Mouse (Mus musculus) forebrain, embryonic 11.5 days (tissue): Measurements from ENCODE around the gene Dnase2a. TPM values are rescaled to one million over a fixed set of nuclear protein-coding genes. Genes with fewer than 3 reads are reported as not detected.

Experiments
- ATAC-seq: fragments of 200-750 bp; cut with Nextera tagmentation; replicated peaks from 2 replicates; pipeline ENCODE4 v1.8.0; 2017; ENCODE audit warnings: moderate TSS enrichment; ENCODE audit not compliant: low FRiP score
- DNase-seq: peaks from one replicate; pipeline ENCODE4 v3.0.0-alpha.2; 2017; ENCODE audit warnings: low spot score
- H3K27ac ChIP-seq: fragments of 300-500 bp; sonication (generic); 2 replicates; pipeline ENCODE4 v1.5.1; 2014; ENCODE audit warnings: low read depth, low read length
- H3K27me3 ChIP-seq: fragments of 300-500 bp; sonication (generic); 2 replicates; pipeline ENCODE4 v1.6.1; 2014; ENCODE audit warnings: mild to moderate bottlenecking, low read length, mixed read lengths; ENCODE audit not compliant: control insufficient read depth, insufficient read depth
- H3K36me3 ChIP-seq: fragments of 300-500 bp; sonication (generic); 2 replicates; pipeline ENCODE4 v1.6.1; 2014; ENCODE audit warnings: mild to moderate bottlenecking, low read length, moderate library complexity, mixed read lengths; ENCODE audit not compliant: control insufficient read depth, insufficient read depth
- H3K4me1 ChIP-seq: fragments of 300-500 bp; sonication (generic); replicated peaks from 2 replicates; pipeline ENCODE4 v1.6.1; 2014; ENCODE audit warnings: low read length, mixed read lengths; ENCODE audit not compliant: control insufficient read depth, insufficient read depth
- H3K4me2 ChIP-seq: fragments of 300-500 bp; sonication (generic); 2 replicates; pipeline ENCODE4 v1.6.1; 2014; ENCODE audit warnings: low read depth, mild to moderate bottlenecking, low read length, moderate library complexity, mixed read lengths; ENCODE audit not compliant: severe bottlenecking
- H3K4me3 ChIP-seq: fragments of 300-500 bp; sonication (generic); 2 replicates; pipeline ENCODE4 v1.5.1; 2014; ENCODE audit warnings: low read depth, low read length
- H3K9ac ChIP-seq: fragments of 300-500 bp; sonication (generic); 2 replicates; pipeline ENCODE4 v1.6.1; 2014; ENCODE audit warnings: low read length
- H3K9me3 ChIP-seq: fragments of 300-500 bp; sonication (generic); 2 replicates; pipeline ENCODE4 v1.6.1; 2016; ENCODE audit warnings: low read length, mixed read lengths; ENCODE audit not compliant: control insufficient read depth
- WGBS: fragments of 180-500 bp; shearing (Covaris S2); extraction: QIAGEN DNeasy Blood & Tissue Kit; methylation state at CpG from one replicate; pipeline ENCODE4 v1.1.7; 2014; 5-methylcytosine and 5-hydroxymethylcytosine counted together
- polyA plus RNA-seq: library from polyadenylated mRNA; unstranded; fragments of >200 nt; fragmentation: Nextera tagmentation; extraction: Ambion mirVana; gene quantifications from 2 replicates; pipeline ENCODE4 v1.2.1, GENCODE M21; 2014

The Dnase2a gene
- polyA plus RNA-seq, 1 experiment from 2014 or later = 7.2 TPM

DNA sequence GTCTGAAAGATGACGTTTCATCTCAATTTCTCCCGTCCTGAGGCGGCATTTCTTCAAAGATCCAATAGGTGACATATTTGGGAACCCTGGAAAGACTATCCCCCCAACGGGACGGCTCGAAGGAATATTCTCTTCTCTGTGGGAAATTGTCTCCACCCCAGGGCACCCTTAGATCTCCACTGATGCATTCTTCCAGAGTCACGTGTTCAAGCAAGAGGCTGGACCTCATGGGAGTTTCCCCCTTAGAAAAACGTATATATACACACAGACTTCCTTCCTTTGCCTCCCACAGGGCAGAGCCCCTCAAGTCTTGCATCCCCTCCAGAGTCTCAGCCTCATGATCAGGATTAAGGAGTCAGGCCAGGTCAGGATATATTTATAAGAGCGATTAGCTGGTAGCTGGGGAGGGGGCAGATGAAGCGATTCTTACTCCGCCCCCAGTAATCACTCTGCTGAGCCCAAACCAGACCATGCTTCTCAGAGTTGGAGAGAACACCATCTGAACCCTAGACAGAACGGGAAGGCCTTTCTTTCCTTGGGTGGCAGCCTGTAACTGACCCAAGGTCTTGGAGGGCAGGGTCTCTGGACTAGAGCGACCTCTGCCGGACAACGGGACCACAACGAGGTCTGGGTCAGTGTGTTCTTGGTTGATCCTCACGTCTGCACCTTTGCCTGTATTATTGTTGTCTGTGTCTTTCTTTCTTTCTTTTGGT lies 38.3 kb downstream of the Dnase2a start, which contains the start of gene Rtbdn:
Gene Rtbdn, plus strand, starts transcription at position 464 of the 713 bp plus-strand sequence.
- DNase-seq (peak; percentile 71), ATAC-seq (no peak)
- peak within 1 kb of the TSS; percentile 86 for H3K4me2 ChIP-seq
- H3K36me3 ChIP-seq = no peaks in the 10 kb centered on the region
- peak within 1 kb of the TSS; percentile 57 for H3K4me3 ChIP-seq
- no peak within 1 kb of the TSS for H3K27ac ChIP-seq
- peaks cover 18% of the 10 kb centered on the region for H3K4me1 ChIP-seq
- H3K27me3 ChIP-seq = peaks cover 39% of the 10 kb centered on the region
- peak within 1 kb of the TSS; percentile 57 for H3K9ac ChIP-seq
- 7% methylated on average over 17 of the region's 17 CpGs for WGBS
- no peaks in the 10 kb centered on the region for H3K9me3 ChIP-seq

DNA sequence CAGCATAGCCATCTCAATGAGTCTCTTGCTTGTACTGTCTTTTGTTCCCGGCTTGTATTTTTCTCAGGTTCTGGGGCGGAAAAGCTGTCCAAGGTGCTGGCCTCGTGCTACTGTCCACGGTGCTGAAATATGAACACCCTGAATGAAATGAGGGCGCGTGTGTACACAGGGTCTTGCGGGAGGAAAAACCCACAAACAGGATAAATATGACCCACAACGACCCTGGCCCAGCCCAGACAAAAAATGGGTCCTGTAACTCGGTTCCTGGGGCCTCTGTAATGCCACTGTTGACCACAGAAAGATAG lies 38.8 kb downstream of the Dnase2a start:
- no peak overlapping the region for H3K4me2 ChIP-seq
- no peak for ATAC-seq

DNA sequence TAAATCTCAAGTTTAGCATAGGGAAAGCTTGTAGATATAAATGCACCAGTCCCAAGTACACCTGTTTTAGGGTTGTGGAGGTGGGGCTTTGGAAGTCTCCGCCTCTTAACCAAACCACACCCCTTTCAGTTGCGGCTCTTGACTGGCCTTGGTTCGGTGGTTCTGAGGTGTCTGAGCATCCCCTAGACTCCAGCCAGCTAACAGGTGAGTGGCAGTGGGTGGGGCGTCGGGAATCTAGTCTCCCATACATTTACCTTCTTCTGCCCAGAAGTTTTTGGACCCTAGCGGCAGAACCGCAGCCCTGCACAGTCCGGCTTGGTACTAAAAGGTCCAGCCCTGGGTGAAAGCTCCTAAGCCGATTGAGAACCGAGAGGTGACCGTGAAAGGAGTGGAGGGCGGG lies 41.4 kb downstream of the Dnase2a start:
- peaks cover 35% of the 10 kb centered on the region for H3K27me3 ChIP-seq
- H3K4me1 ChIP-seq = peaks cover 11% of the 10 kb centered on the region
- H3K4me2 ChIP-seq = no peak overlapping the region
- DNase-seq (no peak), ATAC-seq (no peak)
- no peak overlapping the region for H3K27ac ChIP-seq
- H3K4me3 ChIP-seq = no peak overlapping the region
- H3K36me3 ChIP-seq = no peaks in the 10 kb centered on the region
- WGBS = 19% methylated on average over 12 of the region's 12 CpGs
- no peak overlapping the region for H3K9ac ChIP-seq
- H3K9me3 ChIP-seq = no peaks in the 10 kb centered on the region

More for the DNA sequence above, 38.8 kb downstream of the Dnase2a start:
- no peaks in the 10 kb centered on the region for H3K36me3 ChIP-seq
- no peaks in the 10 kb centered on the region for H3K9me3 ChIP-seq
- H3K27me3 ChIP-seq = peaks cover 39% of the 10 kb centered on the region
- H3K9ac ChIP-seq = no peak overlapping the region
- peaks cover 18% of the 10 kb centered on the region for H3K4me1 ChIP-seq
- WGBS = 16% methylated on average over 9 of the region's 9 CpGs
- no peak overlapping the region for H3K27ac ChIP-seq
- H3K4me3 ChIP-seq = no peak overlapping the region
- no peak for DNase-seq

DNA sequence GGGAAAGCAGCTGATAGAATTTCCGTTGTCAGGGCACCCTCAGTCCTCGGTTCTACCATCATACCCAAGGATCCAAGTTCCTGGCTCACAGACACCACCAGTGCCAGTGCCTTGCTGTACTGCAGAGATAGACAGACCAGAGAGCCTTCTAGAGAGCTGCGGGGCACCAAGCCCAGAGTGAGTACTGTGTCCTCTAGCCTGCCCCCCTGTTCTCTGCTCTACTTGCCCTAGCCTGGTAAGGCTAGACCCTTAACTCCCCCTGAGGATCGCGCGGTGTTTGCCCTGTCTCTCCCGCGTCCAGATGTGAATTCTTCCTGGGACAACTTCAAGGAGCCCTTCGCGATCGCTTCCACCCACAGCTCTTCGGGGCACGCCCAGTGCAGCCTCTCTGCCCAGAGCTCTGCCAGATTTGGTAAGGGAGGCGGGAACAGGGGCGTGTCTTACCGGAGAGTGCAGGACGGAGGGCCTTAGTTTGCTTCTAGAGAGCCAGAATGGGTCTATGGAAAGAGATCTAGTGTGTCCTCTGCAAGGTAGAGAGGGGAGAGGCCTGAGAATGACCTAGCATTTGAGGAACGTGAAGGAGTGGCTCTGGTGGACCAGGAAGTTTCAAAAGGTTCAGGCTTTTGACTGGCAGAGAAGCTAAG lies 44.4 kb downstream of the Dnase2a start:
- Histone ChIP-seq H3K4me3 (no peak overlapping the region), H3K36me3 (no peaks in the 10 kb centered on the region), H3K9ac (no peak overlapping the region), H3K4me2 (no peak overlapping the region), H3K4me1 (no peaks in the 10 kb centered on the region), H3K9me3 (no peaks in the 10 kb centered on the region), H3K27ac (no peak overlapping the region), H3K27me3 (peaks cover 12% of the 10 kb centered on the region; the same call in 1 of the 2 replicates)
- ATAC-seq = no peak
- WGBS = 9% methylated on average over 18 of the region's 18 CpGs
- no peak for DNase-seq

DNA sequence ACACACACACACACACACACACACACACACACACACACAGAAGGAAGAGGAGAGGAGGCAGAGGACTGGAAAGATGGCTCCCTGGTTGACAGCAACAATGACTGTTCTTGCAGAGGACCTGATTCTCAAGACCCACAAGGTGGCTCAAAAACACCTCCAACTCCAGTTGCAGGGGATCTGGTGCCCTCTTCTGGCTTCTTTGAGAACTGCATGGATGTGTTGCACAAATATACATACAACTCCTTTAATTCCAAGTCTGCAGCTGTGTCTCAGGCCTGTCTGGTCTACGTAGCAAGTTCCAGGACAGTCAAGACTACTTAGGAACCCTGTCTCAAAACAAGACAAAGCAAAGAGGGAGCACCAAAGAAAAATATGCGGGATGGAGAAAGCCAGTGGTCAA lies 48.4 kb downstream of the Dnase2a start:
- DNase-seq (peak; percentile 86), ATAC-seq (no peak)
- Histone ChIP-seq H3K9ac (no peak overlapping the region), H3K27ac (no peak overlapping the region), H3K4me3 (no peak overlapping the region), H3K36me3 (peaks cover 4% of the 10 kb centered on the region; the same call in 1 of the 2 replicates), H3K4me1 (no peaks in the 10 kb centered on the region), H3K4me2 (no peak overlapping the region), H3K27me3 (peaks cover 8% of the 10 kb centered on the region; the same call in 1 of the 2 replicates), H3K9me3 (no peaks in the 10 kb centered on the region)
- 50% methylated on average over 2 of the region's 2 CpGs for WGBS

DNA sequence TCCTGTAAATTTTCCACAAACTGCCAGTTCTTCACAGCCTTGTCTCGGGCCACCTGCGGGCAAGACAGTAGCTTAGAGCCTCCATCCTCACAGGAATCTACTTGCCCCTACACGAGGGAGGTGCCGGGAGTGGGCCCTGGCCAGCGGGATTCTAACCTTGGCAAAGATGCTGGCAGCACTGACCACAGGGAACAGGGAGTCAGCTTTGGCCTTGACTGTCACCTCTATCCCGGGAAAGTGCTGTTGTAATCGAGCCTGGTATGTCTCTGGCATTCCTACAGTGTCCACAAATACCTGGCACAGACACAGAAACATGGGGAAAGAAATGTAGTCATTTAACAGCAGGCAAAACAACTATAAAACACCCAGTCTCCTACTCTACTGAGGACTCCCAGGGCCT lies 51.5 kb downstream of the Dnase2a start:
- WGBS = 93% methylated on average over 7 of the region's 7 CpGs
- H3K4me3 ChIP-seq = no peak overlapping the region
- no peak overlapping the region for H3K4me2 ChIP-seq
- no peaks in the 10 kb centered on the region for H3K9me3 ChIP-seq
- H3K9ac ChIP-seq = no peak overlapping the region
- DNase-seq = no peak
- H3K27ac ChIP-seq = no peak overlapping the region
- H3K27me3 ChIP-seq = no peaks in the 10 kb centered on the region
- H3K36me3 ChIP-seq = peaks cover 4% of the 10 kb centered on the region; the same call in 1 of the 2 replicates
- no peak for ATAC-seq
- peaks cover under 1% of the 10 kb centered on the region; the same call in 1 of the 2 replicates for H3K4me1 ChIP-seq

DNA sequence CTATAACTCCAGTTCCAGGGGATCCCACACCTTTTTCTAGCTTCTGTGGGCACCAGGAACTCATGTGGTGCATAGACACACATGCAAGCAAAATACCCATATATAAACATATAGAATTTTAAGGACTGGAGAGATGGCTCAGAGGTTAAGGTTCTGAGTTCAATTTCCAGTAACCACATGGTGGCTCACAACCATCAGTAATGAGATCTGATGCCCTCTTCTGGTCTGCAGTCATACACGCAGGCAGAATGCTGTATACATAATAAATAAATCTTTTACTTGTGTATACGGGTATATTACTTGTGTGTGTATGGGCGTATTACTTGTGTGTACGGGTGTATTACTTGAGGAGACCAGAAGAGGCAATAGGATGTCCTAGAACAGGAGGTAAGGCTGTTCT lies 55.6 kb downstream of the Dnase2a start:
- H3K4me2 ChIP-seq = no peak overlapping the region
- H3K27me3 ChIP-seq = no peaks in the 10 kb centered on the region
- DNase-seq (no peak), ATAC-seq (no peak)
- H3K27ac ChIP-seq = no peak overlapping the region
- peaks cover 8% of the 10 kb centered on the region for H3K4me1 ChIP-seq
- no peaks in the 10 kb centered on the region for H3K9me3 ChIP-seq
- peaks cover 4% of the 10 kb centered on the region; the same call in 1 of the 2 replicates for H3K36me3 ChIP-seq
- no peak overlapping the region for H3K9ac ChIP-seq
- 94% methylated on average over 4 of the region's 4 CpGs for whole genome bisulfite sequencing
- H3K4me3 ChIP-seq = no peak overlapping the region

DNA sequence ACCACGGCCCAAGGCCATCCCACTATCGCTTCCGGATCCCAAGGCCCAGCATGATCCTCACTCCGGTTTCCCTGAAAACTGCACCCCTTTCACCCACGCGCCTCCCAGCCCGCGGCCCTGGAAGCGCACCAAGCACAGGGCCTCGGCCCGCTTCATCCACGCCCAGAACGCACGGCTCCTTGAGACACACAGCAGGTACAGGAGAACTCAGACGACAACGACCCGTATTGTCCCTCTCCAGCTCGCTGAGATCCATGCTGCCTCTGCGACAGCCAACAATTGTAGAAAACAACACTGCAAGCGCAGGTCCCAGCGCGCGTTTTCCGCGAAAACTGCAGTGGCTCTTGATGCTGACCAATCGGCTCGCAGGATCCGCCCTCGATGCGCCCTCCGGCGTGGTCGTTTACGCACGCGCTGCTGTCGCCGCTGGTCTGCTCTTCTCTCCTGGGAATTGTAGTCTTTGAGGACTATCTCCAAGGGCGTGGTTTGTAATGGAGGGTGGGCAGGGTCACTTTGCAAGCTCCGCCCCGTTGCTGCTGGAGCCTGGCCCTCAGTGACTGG lies 57.5 kb downstream of the Dnase2a start:
- Histone ChIP-seq H3K9ac (peak overlapping the region; percentile 80), H3K36me3 (no peaks in the 10 kb centered on the region), H3K9me3 (no peaks in the 10 kb centered on the region), H3K4me3 (peak overlapping the region; percentile 73), H3K27ac (peak overlapping the region; percentile 71), H3K4me1 (peaks cover 10% of the 10 kb centered on the region), H3K27me3 (no peaks in the 10 kb centered on the region), H3K4me2 (peak overlapping the region; percentile 92)
- ATAC-seq (peak; percentile 90), DNase-seq (peak; percentile 98)
- under 1% methylated on average over 41 of the region's 41 CpGs for WGBS
